Mouse (Mus musculus) cerebellum, adult 2 months (tissue): ENCODE data around the gene Gm20489. TPM values are rescaled to one million over a fixed set of nuclear protein-coding genes. Genes with fewer than 3 reads are reported as not detected.
A peak's percentile ranks its signal among the peaks of the same experiment; 100 is the strongest.

Source experiments
- DNase-seq, 2 experiments: peaks; one replicate each; pipeline ENCODE4 v3.0.0; 2021
- H3K27ac ChIP-seq: fragments of 200-500 bp; 2 replicates; pipeline ENCODE4 v1.5.1; 2012; ENCODE audit warnings: low read length, control low read depth, inconsistent platforms; ENCODE audit not compliant: insufficient read depth
- H3K27me3 ChIP-seq: fragments of 200-500 bp; 2 replicates; pipeline ENCODE4 v1.6.1; 2012; ENCODE audit warnings: inconsistent platforms, mild to moderate bottlenecking, low read length, moderate library complexity; ENCODE audit not compliant: control insufficient read depth, insufficient read depth
- H3K4me1 ChIP-seq: fragments of 200-500 bp; 2 replicates; pipeline ENCODE4 v1.6.1; 2011; ENCODE audit warnings: low read length; ENCODE audit not compliant: control insufficient read depth, insufficient read depth
- H3K4me3 ChIP-seq: fragments of 200-500 bp; replicated peaks from 2 replicates; pipeline ENCODE3; 2011; ENCODE audit warnings: mild to moderate bottlenecking, low read depth, low read length, control low read depth; ENCODE audit not compliant: insufficient read depth
- CTCF ChIP-seq: fragments of 200-500 bp; IDR thresholded peaks from 2 replicates; pipeline ENCODE4 v1.5.1; 2011; ENCODE audit warnings: low read depth, mild to moderate bottlenecking, control low read depth, low read length, moderate library complexity, borderline replicate concordance; ENCODE audit not compliant: insufficient read depth
- POLR2A ChIP-seq: fragments of 200-500 bp; IDR thresholded peaks from 2 replicates; pipeline ENCODE4 v1.6.1; 2011; ENCODE audit warnings: low read length, control low read depth, borderline replicate concordance; ENCODE audit not compliant: insufficient read depth
- WGBS: fragments of 180-500 bp; shearing (Covaris S2); methylation state at CpG from one replicate; pipeline ENCODE4 v1.1.7; 2018; 5-methylcytosine and 5-hydroxymethylcytosine counted together
- polyA plus RNA-seq: library from polyadenylated mRNA; depleted of rRNA; stranded (reverse); fragments of >200 nt; gene quantifications from 2 replicates; pipeline ENCODE4 v1.2.3, GENCODE M21; 2012; rRNA removed

Gene Gm20489
- polyA plus RNA-seq, 1 experiment: not detected

GRCm38 (mm10) chrX:101254740-101255139, 14.1 kb downstream of the Gm20489 start:
- no peak overlapping the region for H3K27ac ChIP-seq
- no peaks in the 10 kb centered on the region for H3K4me1 ChIP-seq
- no peaks in the 10 kb centered on the region for H3K27me3 ChIP-seq
- peak; percentile 12 to 39 for DNase-seq
- 10% methylated on average over 26 of the region's 26 CpGs for WGBS
- peak overlapping the region; percentile 87 for H3K4me3 ChIP-seq
- TF ChIP-seq POLR2A (no peak), CTCF (no peak)

GRCm38 (mm10) chrX:101253952-101254729, 14.7 kb downstream of the Gm20489 start, which contains the start of gene Foxo4:
Foxo4 (plus strand) TSS chrX:101254528.
- Histone ChIP-seq H3K27ac (no peak within 1 kb of the TSS), H3K4me1 (no peaks in the 10 kb centered on the region), H3K4me3 (peak within 1 kb of the TSS; percentile 87), H3K27me3 (no peaks in the 10 kb centered on the region)
- DNase-seq: peak; percentile 87 to 90
- no peak for TF ChIP-seq CTCF
- TF ChIP-seq POLR2A: peak; percentile 60; the same call in 1 of the 2 replicates
- 9% methylated on average over 47 of the region's 47 CpGs for WGBS

GRCm38 (mm10) chrX:101245011-101245410, 23.8 kb downstream of the Gm20489 start:
- TF ChIP-seq POLR2A (no peak), CTCF (no peak)
- no peak for DNase-seq
- H3K27ac ChIP-seq: no peak overlapping the region
- H3K4me1 ChIP-seq: no peaks in the 10 kb centered on the region
- H3K27me3 ChIP-seq: no peaks in the 10 kb centered on the region
- WGBS: 12% methylated on average over 1 of the region's 1 CpGs
- no peak overlapping the region for H3K4me3 ChIP-seq

- 14% methylated on average over 7 of the region's 7 CpGs for WGBS
- peak overlapping the region; percentile 73 for H3K4me3 ChIP-seq
- H3K27me3 ChIP-seq: no peaks in the 10 kb centered on the region
- no peak for TF ChIP-seq CTCF
- no peak for TF ChIP-seq POLR2A
- no peak for DNase-seq
- H3K27ac ChIP-seq: no peak overlapping the region
- no peaks in the 10 kb centered on the region for H3K4me1 ChIP-seq
Observed at GRCm38 (mm10) chrX:101222796-101223162, 46.0 kb downstream of the Gm20489 start.

GRCm38 (mm10) chrX:101221834-101222795, 46.7 kb downstream of the Gm20489 start, which contains the start of gene Snx12:
Snx12 (minus strand) TSS chrX:101222563.
- Histone ChIP-seq H3K4me1 (no peaks in the 10 kb centered on the region), H3K4me3 (peak within 1 kb of the TSS; percentile 73), H3K27me3 (no peaks in the 10 kb centered on the region), H3K27ac (peak within 1 kb of the TSS; percentile 65)
- TF ChIP-seq POLR2A (peak; percentile 64; the same call in 1 of the 2 replicates), CTCF (no peak)
- peak; percentile 92 to 93 for DNase-seq
- WGBS: 6% methylated on average over 55 of the region's 55 CpGs

Other genes with a start within 250 kb of the Gm20489 start
- 0.11 TPM in 2 replicates for gene Tex11, start 209.4 kb downstream of the Gm20489 start, polyA plus RNA-seq
- gene Slc7a3, start 183.0 kb downstream of the Gm20489 start, polyA plus RNA-seq: 6.0 and 7.8 TPM in 2 replicates
- 37.2 and 39.4 TPM in 2 replicates for gene Snx12, start 46.5 kb downstream of the Gm20489 start, polyA plus RNA-seq
- 14.9 and 15.3 TPM in 2 replicates for gene Foxo4, start 14.5 kb downstream of the Gm20489 start, polyA plus RNA-seq
- gene Gm614, start 5.0 kb downstream of the Gm20489 start, polyA plus RNA-seq: not detected in 2 replicates
- 1.9 and 2.0 TPM in 2 replicates for gene Il2rg, start 768 bp downstream of the Gm20489 start, polyA plus RNA-seq
- 54.4 and 64.5 TPM in 2 replicates for gene Med12, start 5.0 kb upstream of the Gm20489 start, polyA plus RNA-seq
- 36.9 and 38.5 TPM in 2 replicates for gene Nlgn3, start 30.1 kb upstream of the Gm20489 start, polyA plus RNA-seq
- gene Gjb1, start 107.4 kb upstream of the Gm20489 start, polyA plus RNA-seq: 69.2 and 83.3 TPM in 2 replicates
- 148 and 174 TPM in 2 replicates for gene Zmym3, start 151.8 kb upstream of the Gm20489 start, polyA plus RNA-seq
- gene Nono, start 160.3 kb upstream of the Gm20489 start, polyA plus RNA-seq: 129 and 136 TPM in 2 replicates
- 2.0 and 2.9 TPM in 2 replicates for gene Itgb1bp2, start 180.1 kb upstream of the Gm20489 start, polyA plus RNA-seq